Mouse (Mus musculus): Measurements from ENCODE around the gene Plscr1. TPM values are rescaled to one million over a fixed set of nuclear protein-coding genes. Genes with fewer than 3 reads are reported as not detected.

The Plscr1 gene
- polyA plus RNA-seq, 1 experiment from 2014 or later: 27.9 TPM

- Histone ChIP-seq H3K36me3 (ENCODE audit: control insufficient read depth, insufficient read depth, low read length) (no peaks in the 10 kb centered on the region), H3K4me2 (ENCODE audit: low read depth) (no peak overlapping the region), H3K9me3 (ENCODE audit: control insufficient read depth, low read length) (no peaks in the 10 kb centered on the region), H3K9ac (ENCODE audit: low read length) (no peak overlapping the region), H3K27ac (ENCODE audit: low read depth, low read length) (no peak overlapping the region), H3K4me1 (ENCODE audit: control insufficient read depth, insufficient read depth, low read length) (no peaks in the 10 kb centered on the region), H3K27me3 (ENCODE audit: control insufficient read depth, insufficient read depth, low read length) (no peaks in the 10 kb centered on the region), H3K4me3 (ENCODE audit: low read depth, low read length) (no peak overlapping the region)
- DNase-seq (ENCODE audit: low spot score) (no peak), ATAC-seq (ENCODE audit: insufficient read depth, low FRiP score, low TSS enrichment) (no peak)
- WGBS: 42% methylated on average over 7 of the region's 7 CpGs
Measured at GRCm38 (mm10) chr9:92282563-92283171, 33.1 kb downstream of the Plscr1 start.

- Histone ChIP-seq H3K4me1 (ENCODE audit: control insufficient read depth, insufficient read depth, low read length) (no peaks in the 10 kb centered on the region), H3K9ac (ENCODE audit: low read length) (no peak overlapping the region), H3K9me3 (ENCODE audit: control insufficient read depth, low read length) (no peaks in the 10 kb centered on the region), H3K36me3 (ENCODE audit: control insufficient read depth, insufficient read depth, low read length) (no peaks in the 10 kb centered on the region), H3K4me3 (ENCODE audit: low read depth, low read length) (no peak overlapping the region), H3K4me2 (ENCODE audit: low read depth) (no peak overlapping the region), H3K27ac (ENCODE audit: low read depth, low read length) (no peak overlapping the region), H3K27me3 (ENCODE audit: control insufficient read depth, insufficient read depth, low read length) (no peaks in the 10 kb centered on the region)
- ATAC-seq (ENCODE audit: insufficient read depth, low FRiP score, low TSS enrichment) (no peak), DNase-seq (ENCODE audit: low spot score) (no peak)
- whole genome bisulfite sequencing: 83% methylated on average over 3 of the region's 3 CpGs
Measured at GRCm38 (mm10) chr9:92289675-92290074, 40.1 kb downstream of the Plscr1 start.

GRCm38 (mm10) chr9:92292169-92292568, 42.6 kb downstream of the Plscr1 start:
- Histone ChIP-seq H3K4me2 (ENCODE audit: low read depth) (no peak overlapping the region), H3K36me3 (ENCODE audit: control insufficient read depth, insufficient read depth, low read length) (no peaks in the 10 kb centered on the region), H3K9me3 (ENCODE audit: control insufficient read depth, low read length) (no peaks in the 10 kb centered on the region), H3K27me3 (ENCODE audit: control insufficient read depth, insufficient read depth, low read length) (no peaks in the 10 kb centered on the region), H3K4me3 (ENCODE audit: low read depth, low read length) (no peak overlapping the region), H3K27ac (ENCODE audit: low read depth, low read length) (no peak overlapping the region), H3K4me1 (ENCODE audit: control insufficient read depth, insufficient read depth, low read length) (no peaks in the 10 kb centered on the region), H3K9ac (ENCODE audit: low read length) (no peak overlapping the region)
- DNase-seq (ENCODE audit: low spot score) (no peak), ATAC-seq (ENCODE audit: insufficient read depth, low FRiP score, low TSS enrichment) (no peak)
- 85% methylated on average over 2 of the region's 2 CpGs for WGBS

- no peaks in the 10 kb centered on the region for H3K4me1 ChIP-seq (ENCODE audit: control insufficient read depth, insufficient read depth, low read length)
- H3K9ac ChIP-seq (ENCODE audit: low read length): no peak overlapping the region
- H3K4me2 ChIP-seq (ENCODE audit: low read depth): no peak overlapping the region
- DNase-seq (ENCODE audit: low spot score) (no peak), ATAC-seq (ENCODE audit: insufficient read depth, low FRiP score, low TSS enrichment) (no peak)
- no peaks in the 10 kb centered on the region for H3K9me3 ChIP-seq (ENCODE audit: control insufficient read depth, low read length)
- H3K36me3 ChIP-seq (ENCODE audit: control insufficient read depth, insufficient read depth, low read length): no peaks in the 10 kb centered on the region
- H3K27ac ChIP-seq (ENCODE audit: low read depth, low read length): no peak overlapping the region
- H3K4me3 ChIP-seq (ENCODE audit: low read depth, low read length): no peak overlapping the region
- WGBS: 86% methylated on average over 3 of the region's 3 CpGs
- no peaks in the 10 kb centered on the region for H3K27me3 ChIP-seq (ENCODE audit: control insufficient read depth, insufficient read depth, low read length)
Measured at GRCm38 (mm10) chr9:92292922-92293321, 43.4 kb downstream of the Plscr1 start.

GRCm38 (mm10) chr9:92293560-92294548, 44.3 kb downstream of the Plscr1 start:
- Histone ChIP-seq H3K9me3 (ENCODE audit: control insufficient read depth, low read length) (no peaks in the 10 kb centered on the region), H3K4me3 (ENCODE audit: low read depth, low read length) (no peak overlapping the region), H3K4me1 (ENCODE audit: control insufficient read depth, insufficient read depth, low read length) (no peaks in the 10 kb centered on the region), H3K4me2 (ENCODE audit: low read depth) (no peak overlapping the region), H3K9ac (ENCODE audit: low read length) (no peak overlapping the region), H3K36me3 (ENCODE audit: control insufficient read depth, insufficient read depth, low read length) (no peaks in the 10 kb centered on the region), H3K27me3 (ENCODE audit: control insufficient read depth, insufficient read depth, low read length) (no peaks in the 10 kb centered on the region), H3K27ac (ENCODE audit: low read depth, low read length) (no peak overlapping the region)
- ATAC-seq (ENCODE audit: insufficient read depth, low FRiP score, low TSS enrichment) (no peak), DNase-seq (ENCODE audit: low spot score) (no peak)
- WGBS: 91% methylated on average over 2 of the region's 2 CpGs

GRCm38 (mm10) chr9:92298288-92298687, 48.7 kb downstream of the Plscr1 start:
- no peak for DNase-seq (ENCODE audit: low spot score)
- Histone ChIP-seq H3K27ac (ENCODE audit: low read depth, low read length) (no peak overlapping the region), H3K36me3 (ENCODE audit: control insufficient read depth, insufficient read depth, low read length) (no peaks in the 10 kb centered on the region), H3K4me1 (ENCODE audit: control insufficient read depth, insufficient read depth, low read length) (no peaks in the 10 kb centered on the region), H3K4me2 (ENCODE audit: low read depth) (no peak overlapping the region), H3K9ac (ENCODE audit: low read length) (no peak overlapping the region), H3K9me3 (ENCODE audit: control insufficient read depth, low read length) (no peaks in the 10 kb centered on the region), H3K4me3 (ENCODE audit: low read depth, low read length) (no peak overlapping the region), H3K27me3 (ENCODE audit: control insufficient read depth, insufficient read depth, low read length) (no peaks in the 10 kb centered on the region)
- WGBS: 63% methylated on average over 1 of the region's 1 CpGs
- no peak for ATAC-seq (ENCODE audit: insufficient read depth, low FRiP score, low TSS enrichment)

- no peak overlapping the region for H3K9ac ChIP-seq (ENCODE audit: low read length)
- WGBS: 75% methylated on average over 3 of the region's 3 CpGs
Measured at GRCm38 (mm10) chr9:92301213-92301612, 51.7 kb downstream of the Plscr1 start.

GRCm38 (mm10) chr9:92305075-92305474, 55.5 kb downstream of the Plscr1 start:
- H3K27me3 ChIP-seq (ENCODE audit: control insufficient read depth, insufficient read depth, low read length): no peaks in the 10 kb centered on the region
- no peaks in the 10 kb centered on the region for H3K36me3 ChIP-seq (ENCODE audit: control insufficient read depth, insufficient read depth, low read length)
- H3K4me3 ChIP-seq (ENCODE audit: low read depth, low read length): no peak overlapping the region
- no peak for ATAC-seq (ENCODE audit: insufficient read depth, low FRiP score, low TSS enrichment)
- H3K4me1 ChIP-seq (ENCODE audit: control insufficient read depth, insufficient read depth, low read length): no peaks in the 10 kb centered on the region
- no peak overlapping the region for H3K27ac ChIP-seq (ENCODE audit: low read depth, low read length)
- 81% methylated on average over 8 of the region's 8 CpGs for WGBS
- no peaks in the 10 kb centered on the region for H3K9me3 ChIP-seq (ENCODE audit: control insufficient read depth, low read length)
- H3K9ac ChIP-seq (ENCODE audit: low read length): no peak overlapping the region
- H3K4me2 ChIP-seq (ENCODE audit: low read depth): no peak overlapping the region
- DNase-seq (ENCODE audit: low spot score): no peak

More at GRCm38 (mm10) chr9:92301213-92301612, 51.7 kb downstream of the Plscr1 start:
- no peaks in the 10 kb centered on the region for H3K9me3 ChIP-seq (ENCODE audit: control insufficient read depth, low read length)
- no peaks in the 10 kb centered on the region for H3K27me3 ChIP-seq (ENCODE audit: control insufficient read depth, insufficient read depth, low read length)
- H3K4me2 ChIP-seq (ENCODE audit: low read depth): no peak overlapping the region
- no peak overlapping the region for H3K4me3 ChIP-seq (ENCODE audit: low read depth, low read length)
- ATAC-seq (ENCODE audit: insufficient read depth, low FRiP score, low TSS enrichment) (no peak), DNase-seq (ENCODE audit: low spot score) (no peak)
- no peak overlapping the region for H3K27ac ChIP-seq (ENCODE audit: low read depth, low read length)
- H3K36me3 ChIP-seq (ENCODE audit: control insufficient read depth, insufficient read depth, low read length): no peaks in the 10 kb centered on the region
- no peaks in the 10 kb centered on the region for H3K4me1 ChIP-seq (ENCODE audit: control insufficient read depth, insufficient read depth, low read length)
